Mouse (Mus musculus) MN1 (cell line): Measurements from ENCODE around the gene Dot1l.

ENCODE experiments used
- DNase-seq: peaks from one replicate; pipeline ENCODE4 v3.0.0-alpha.2; 2016; ENCODE audit warnings: low spot score

The Dot1l gene

DNA sequence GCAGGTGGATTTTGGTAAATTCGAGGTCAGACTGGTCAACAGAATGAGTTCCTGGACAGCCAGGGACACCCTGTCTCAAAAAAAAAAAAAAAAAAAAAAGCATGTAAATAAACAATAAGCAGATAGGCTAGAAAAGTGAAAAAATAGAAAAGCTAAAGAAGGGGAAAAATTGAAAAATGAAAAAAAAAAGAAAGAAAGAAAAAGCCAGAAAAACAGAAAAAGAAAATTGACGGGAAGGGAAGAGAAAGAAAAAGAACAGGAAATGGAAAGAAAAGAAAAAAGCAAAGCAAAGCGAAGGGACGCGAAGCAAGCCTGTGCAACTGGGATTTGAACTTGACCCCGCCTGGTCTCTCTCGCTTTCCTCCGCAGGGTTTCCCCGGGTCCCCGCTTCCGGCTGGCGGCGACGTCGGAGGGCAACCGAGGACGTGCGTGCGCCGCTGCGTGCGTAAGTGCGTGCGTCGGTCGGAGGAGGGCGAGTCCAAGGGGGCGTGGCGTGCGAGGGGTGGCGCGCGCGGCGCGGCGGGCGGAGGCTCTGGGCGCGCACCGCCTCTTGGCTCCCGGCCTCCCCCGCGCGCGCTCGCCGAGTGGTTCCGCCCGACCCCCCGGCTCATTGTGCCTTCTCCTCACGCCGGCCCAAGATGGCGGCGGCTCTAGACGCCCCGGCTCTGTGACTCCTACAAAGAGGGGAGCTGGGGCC, at the start of gene Dot1l:
Gene Dot1l (plus strand): TSS at position 613 of the 697 bp plus-strand sequence.
- DNase-seq, result peak; percentile 98

DNA sequence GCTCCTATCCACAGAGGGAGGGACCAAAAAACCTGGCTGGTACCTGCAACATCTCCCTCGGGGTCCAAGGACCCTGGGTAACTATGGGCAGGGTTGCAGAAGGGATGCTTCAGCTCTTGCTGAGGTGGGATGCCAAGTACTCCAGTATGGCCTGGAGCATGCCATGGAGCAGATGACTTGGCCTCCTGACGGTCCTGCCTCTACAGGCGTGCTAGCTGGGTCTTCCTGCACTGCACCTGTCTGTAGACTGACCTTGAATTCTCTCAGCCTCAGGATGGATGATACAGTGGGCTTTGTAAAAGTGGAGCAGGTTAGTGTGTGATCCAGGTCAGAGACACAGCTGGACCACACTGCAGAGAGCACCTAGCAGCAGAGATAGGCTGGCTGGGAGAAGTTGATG, 49.5 kb upstream of the Dot1l start:
- DNase-seq, result no peak

DNA sequence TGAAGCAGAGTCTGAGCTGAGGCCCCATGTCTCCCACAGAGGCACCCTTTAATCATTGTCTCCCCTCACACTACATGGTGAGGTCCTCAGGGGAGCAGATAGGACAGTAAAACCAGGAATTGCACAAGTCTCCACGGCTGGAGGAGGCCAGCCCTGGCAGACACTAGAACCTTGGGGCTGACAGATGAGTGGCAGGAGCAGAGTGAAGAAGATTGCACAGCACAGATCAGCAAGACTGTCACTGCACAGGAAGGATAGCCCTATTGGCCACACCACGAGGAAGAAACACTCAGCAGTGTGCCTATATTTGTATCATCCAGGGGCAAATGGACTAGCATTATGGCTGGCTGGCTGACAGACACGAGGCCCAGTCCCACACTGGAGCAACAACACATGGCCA, 44.2 kb upstream of the Dot1l start:
- no peak for DNase-seq

DNA sequence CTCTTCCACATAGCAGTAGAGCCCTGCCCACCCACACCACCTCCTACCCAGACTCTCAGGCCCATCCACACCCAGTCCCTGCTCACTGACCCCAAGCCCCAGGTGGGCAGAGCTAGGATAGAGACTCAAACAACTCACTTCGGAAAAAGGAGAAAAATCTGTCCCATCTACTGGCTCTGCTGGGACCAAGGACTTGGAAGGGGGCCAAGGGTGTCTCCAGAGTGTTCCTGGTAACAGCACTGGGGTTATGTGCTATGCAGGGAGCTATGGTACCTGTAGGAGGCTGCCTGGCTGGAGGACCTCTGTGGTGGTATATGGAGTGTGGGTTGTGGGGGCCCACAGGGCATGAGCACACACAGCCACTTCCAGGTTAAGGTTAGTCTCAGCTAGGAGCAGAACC, 37.7 kb upstream of the Dot1l start:
- peak; percentile 44 for DNase-seq

DNA sequence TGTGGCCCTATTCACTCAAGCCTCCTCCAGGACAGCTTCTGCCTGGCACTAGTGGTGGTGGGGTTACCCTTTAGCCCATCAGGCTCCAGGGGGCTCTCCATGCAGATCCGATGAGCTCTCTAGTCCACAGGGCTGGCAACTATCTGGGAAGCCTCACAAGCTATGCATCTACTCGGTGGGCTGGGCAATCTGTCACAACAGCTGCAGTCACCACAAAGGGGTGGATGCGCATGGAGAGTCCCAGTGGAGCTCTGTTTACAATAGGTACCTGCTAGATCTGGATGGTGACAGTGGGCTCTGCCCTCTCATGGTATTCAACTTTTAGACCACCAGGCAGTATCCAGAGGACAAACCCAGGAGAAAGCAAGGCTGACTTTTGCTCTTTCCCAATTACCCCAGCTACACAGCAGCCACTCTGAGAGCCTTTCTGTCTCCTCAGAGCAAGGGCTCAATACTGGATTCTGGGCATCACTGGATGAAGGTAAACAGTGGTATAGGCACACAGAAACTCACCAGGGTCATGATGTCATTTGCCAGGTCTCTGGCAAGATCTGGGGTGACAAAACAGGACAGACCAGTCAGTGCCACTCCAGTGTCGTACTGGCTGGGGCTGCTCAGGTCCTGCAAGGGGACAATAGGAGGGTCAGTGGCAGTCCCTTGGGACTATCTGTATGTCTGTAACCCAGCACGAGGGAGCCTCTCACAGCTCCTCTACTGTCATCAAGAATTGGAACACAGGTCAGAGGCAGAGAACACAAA, 27.5 kb upstream of the Dot1l start:
- no peak for DNase-seq

DNA sequence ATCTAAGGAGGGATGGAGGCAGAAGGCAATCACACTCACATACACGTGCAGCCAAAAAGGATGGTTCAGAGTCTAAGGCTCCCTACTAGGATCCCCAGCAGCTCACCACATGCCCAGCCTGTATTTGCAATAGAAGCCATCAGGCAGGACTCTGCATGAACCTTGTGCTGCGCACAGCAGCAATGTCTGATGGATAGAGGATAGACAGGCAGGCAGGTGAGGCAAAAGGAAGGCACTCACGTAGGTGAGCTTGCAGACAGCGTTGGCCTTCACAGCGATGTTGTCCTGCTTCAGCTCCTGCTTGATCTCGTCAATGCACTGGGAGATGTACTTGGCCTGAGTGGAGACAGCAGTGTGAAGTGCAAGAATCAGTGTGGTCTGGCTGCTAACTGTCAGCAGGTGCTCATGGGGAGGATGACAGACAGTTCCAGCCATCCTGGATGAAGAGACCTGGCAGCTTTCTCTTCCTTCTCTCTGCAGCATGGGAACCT, 22.4 kb upstream of the Dot1l start:
- DNase-seq, result no peak

DNA sequence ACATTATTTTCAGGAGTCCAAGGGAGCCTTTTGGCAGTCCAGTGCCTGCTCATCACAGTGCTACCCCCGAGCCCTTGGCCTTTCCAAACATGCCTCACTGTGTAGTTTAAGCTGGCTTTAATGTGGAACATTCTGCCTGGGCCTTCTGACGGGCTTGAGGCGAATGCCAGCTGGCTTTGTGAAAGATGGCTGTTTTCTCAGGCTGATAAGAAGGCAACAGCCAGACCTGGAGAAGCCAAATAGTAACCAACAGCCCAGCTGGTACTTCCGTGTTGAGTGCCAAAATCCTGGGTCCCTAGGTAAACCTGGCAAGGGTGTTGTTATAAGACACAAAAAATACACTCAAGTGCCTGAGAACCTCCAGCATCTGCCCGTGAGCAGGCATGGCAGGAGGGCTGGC, 18.3 kb upstream of the Dot1l start:
- peak; percentile 63 for DNase-seq

DNA sequence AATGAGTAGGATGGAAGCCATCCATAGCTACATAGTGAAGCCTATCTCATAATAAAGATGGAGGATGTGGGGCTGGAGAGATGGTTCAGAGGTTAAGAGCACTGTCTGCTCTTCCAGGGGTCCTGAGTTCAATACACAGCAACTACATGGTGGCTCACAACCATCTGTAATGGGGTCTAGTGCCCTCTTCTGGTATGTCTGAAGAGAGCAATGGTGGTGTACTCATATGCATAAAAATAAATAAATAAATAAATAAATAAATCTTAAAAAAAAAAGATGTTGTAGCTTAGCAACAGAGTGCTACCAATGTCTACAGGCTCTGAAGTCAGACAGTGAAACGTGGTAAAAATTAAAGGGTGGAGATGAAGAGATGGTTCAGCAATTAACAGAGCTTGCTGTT, 16.3 kb upstream of the Dot1l start:
- DNase-seq, result no peak

DNA sequence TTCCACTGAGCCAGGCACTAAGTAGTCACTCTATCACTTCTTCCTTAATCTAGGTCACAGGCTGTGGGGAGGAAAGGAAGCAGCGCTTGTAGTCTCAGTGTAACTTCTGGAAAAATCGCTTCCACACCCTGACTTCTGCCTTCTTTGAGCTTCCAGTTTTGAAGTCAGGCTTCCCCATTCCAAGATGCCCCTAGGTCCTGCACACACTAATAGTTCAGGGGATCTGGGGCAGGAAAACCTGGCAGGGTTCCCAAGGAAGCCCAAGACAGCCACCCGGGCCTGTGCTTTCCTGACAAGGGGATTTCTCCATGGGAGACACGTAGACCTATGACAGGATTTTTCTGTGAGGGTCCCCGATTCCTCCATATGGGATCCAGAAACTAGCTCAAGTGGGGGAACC, 13.9 kb upstream of the Dot1l start:
- peak; percentile 38 for DNase-seq

DNA sequence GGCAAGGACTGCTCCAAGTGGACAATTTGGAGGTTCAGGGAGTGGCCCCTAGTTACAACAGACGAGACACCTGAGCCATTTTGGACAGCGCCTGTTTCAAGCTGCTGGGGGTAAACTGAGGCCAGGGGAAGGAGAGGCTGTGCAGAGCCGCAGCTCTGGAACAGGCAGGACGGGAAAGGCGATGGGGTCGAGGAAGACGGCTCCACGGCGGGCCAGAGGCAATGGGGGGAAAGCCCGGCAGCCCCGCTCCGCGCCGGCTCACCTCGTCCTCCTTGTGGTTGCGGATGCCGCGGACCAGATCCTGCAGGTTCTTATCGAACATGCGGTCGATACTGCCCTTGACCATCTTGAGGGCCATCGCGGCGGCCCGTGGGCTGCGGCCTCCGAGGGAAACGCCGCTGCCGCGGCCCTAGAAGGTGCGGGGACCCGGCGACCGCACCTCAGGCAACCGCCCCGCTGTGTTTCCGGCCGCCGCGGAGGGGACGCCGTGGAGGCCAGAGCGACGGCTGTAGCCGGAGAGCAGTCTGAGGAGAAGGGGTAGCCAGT, 13.3 kb upstream of the Dot1l start:
- DNase-seq, result no peak

DNA sequence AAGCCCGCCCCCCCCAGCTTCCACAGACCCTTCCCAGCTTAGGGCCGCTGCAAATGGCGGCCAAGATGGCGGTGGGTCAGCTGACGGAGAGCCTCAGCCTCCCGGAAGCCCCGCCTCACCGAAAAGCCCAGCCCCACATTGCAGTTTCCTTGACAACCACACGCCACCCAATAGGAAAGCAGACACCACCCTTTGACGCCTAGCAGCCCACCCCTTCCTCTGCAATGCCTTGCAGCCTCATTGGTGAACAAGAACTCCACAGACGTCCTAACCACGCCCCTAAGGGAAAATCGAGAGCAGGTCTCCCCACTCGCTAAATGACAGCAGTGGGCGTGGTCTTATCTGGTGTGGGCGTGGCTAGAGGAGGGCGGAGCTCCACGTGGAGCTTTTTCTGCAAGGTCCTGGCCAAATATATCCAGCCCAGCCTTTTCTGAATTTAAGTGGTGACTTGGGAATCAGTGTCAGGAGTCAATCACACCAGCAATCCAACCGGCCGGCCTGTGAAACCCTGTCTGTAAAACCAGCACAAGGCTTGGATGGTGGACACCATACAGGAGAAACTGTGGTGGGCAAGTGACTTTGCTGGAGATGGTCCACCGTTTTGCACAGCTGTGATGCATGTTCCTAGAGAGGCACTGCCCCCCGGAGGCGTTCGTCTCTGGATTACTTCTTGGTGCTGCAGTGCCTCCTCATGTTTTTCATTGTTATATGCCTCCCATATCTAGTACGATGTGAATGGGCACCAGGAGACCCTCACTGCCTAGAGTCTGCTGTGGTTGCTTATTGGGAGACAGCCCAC, 12.6 kb upstream of the Dot1l start, which contains the start of gene Ap3d1:
Gene Ap3d1 (minus strand): TSS at position 85 of the 799 bp plus-strand sequence.
- DNase-seq, result peak; percentile 99

DNA sequence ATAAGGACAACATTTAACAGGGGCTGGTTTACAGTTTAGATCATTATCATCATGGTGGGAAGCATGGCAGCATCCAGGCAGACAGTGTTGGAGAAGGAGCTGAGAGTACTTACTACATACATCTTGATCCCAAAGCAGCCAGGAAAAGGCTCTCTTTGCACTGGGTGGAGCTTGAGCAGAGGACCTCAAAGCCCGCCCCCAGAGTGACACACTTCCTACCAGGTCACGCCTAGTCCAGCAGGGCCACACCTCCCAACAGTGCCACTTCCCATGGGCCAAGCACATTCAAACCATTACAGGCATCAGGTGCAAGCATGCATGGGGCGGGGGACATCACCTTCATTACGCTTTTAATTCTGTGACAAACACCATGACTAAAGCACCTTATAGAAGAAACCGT, 10.7 kb upstream of the Dot1l start:
- peak; percentile 75 for DNase-seq

DNA sequence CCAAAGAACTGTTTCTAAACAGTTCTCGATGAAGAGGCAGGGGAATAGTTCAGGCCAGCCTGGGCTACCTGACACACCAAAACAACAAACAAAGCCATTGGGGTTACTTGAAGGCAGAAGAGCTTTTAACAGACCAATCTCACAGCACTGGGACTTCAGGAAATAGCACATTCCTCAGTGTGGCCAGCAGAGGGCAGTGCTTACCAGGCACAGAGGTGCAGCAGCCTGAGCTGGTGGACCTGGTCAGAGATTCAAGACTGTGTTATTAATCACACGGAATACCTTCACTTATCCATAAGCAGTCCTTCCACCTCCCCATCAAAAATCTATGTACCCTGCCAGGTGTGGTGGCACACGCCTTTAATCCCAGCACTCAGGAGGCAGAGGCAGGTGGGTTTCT, 7.6 kb upstream of the Dot1l start:
- DNase-seq, result peak; percentile 78

DNA sequence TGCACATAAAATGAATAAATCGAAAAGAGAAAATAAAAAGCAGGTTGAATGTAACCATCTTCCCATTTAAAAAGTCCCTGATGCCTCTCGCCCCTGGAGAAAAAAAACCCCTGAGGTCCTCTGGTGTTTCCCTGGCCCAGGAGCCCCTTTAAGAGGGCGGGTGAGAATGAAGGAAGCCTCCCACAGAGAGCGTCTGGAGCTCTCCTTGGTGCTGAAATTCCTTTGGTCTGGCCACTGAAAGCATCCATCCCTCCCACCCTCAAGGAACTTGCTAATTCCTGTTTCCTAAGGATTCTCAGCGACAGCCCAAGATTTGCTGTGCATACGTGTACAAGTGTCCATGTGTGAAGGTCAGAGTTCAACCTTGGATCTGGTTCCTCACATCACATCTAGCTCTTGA, 6.4 kb upstream of the Dot1l start:
- no peak for DNase-seq

DNA sequence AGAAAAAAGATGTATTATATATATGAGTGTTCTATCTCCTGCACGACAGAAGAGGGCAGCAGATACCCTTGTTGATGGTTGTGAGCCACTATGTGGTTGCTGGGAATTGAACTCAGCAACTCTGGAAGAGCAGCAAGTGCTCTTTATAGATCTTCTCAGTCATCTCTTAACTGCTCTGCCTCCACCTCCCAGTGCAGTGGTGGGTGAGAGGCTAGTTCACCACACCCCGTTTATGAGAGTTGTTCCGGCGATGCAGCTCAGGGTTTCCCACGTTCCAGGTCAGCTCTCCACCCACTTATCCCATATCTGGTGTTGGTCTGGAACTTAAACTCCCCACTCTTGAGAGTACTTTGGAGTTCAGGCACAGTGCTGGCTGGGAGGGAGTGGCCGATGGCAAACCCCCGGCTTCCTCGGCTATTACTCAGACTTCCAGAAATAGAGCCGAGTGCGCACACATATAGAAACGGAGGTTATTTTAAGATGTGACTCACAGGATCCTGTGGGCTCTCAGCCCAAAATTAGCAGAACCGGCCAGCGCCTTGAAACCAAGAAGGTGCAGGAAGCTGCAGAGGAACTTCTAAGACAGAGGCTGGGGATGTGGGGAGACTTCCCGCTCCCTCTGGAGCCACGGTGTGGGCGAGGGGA, 3.7 kb upstream of the Dot1l start:
- peak; percentile 79 for DNase-seq

DNA sequence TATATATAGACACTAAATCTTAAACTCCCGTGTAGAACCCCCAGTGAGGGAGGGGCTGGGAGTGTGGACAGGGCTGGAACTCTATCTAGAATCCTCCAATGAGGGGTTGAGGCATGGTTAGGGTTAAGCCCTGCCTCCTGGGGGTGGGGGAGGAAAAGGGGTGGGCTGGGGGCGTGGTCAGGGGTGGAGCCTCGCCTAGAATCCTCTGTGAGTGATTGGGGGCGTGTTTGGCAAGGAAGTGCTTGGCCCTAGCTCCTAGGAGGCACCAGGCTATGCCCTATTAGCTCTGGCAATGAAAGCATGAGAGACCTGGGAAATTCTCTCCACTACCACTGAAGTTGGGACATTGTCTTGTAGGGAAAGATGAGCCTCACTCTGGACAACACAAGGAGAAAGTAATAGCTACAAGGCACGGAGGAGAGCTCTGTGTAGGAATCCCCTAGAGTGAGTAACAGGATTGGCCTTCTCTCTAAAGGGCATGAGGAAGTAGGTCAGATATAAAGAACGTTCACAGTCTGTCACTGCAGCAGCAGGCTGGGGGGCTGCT, 2.9 kb upstream of the Dot1l start:
- peak; percentile 81 for DNase-seq

DNA sequence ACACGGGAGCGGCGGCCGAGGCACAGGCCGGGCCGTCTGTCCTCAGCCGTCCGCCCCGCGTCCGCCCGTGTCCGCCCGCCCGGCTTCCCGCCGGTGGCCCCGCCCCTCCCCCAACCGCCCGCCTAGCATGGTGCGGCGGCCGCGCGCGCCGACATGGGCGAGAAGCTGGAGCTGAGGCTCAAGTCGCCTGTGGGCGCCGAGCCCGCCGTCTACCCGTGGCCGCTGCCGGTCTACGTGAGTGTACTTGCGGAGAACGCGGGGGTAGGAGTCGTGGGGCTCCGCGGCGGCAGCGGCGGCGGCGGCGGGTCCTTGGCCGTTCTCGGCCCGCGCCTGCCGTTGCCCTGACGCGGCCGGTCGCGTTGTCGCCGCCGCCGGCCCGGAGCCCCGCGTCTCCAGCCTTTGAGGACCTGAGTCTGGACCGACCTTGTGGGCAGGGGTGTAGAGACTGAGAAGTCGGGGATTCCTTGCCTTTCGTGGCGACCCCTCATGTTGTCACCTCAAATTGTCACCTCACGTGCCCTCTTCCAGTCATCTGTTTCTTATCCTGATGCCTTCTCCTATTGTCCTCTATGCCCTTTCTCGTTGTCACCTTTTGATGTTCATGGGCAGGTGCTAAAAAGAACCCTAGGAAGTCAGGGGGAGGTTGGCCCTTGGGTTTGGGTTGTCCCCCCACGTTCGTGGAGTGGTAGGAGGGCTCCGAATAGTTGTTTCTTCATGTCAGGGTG, 447 bp downstream of the Dot1l start:
- no peak for DNase-seq

DNA sequence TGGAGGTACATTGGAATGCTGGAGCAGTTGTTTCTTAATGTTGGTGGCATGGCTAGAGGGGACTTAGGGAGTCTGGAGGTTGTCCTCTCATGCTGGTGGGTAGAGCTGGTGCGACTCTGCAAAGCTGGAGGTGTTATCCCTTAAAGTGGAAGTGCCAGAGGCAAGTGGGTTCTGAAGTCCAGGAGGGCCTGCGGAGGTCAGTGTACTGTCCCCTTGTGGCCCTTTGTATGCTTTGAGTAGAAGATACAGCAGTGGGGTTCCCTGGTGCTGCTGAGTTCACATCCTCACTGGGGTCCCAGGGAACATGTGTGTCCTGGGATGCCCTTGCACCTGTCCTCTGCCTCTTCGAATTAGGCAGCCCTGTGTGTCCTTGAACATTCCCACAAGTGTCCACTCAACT, 1.1 kb downstream of the Dot1l start:
- no peak for DNase-seq

DNA sequence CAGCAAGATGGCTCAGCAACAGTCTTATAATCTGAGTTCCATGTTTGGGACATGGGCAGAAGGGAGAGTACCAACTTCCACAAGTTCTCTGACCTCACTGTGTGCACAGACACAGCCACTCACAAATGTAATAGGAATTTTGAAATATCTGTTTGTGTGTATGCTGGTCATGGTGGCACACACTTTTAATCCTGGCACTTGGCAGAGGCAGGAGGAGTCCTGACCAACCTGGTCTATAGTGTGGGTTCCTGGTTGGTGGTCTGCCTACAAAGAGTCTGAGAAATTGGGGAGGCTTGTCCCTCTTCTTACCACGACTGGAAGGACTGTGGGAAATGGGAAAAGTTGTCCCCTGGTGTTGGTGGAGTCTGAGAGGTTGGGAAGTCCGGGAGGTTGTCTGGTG, 1.5 kb downstream of the Dot1l start:
- no peak for DNase-seq

DNA sequence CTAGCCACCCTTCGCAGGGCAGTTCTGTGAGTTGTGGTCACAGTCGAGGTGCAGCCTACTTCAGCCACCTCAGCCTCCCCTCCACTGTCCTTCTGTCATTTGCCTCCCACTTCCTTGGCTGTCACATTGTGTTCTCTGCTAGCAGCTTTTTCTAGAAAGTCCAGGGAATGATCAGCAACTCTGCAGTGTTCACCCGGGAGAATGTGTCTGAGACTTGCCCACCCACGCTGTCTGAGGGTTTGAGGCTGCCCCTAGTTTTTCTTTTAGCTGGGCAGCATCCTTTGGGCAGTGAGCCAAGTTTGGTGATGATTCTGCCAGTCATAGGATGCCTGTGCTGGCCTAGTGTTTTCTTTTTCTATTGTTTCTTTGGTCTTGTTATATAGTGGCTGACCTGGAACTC, 2.0 kb downstream of the Dot1l start:
- peak; percentile 45 for DNase-seq

DNA sequence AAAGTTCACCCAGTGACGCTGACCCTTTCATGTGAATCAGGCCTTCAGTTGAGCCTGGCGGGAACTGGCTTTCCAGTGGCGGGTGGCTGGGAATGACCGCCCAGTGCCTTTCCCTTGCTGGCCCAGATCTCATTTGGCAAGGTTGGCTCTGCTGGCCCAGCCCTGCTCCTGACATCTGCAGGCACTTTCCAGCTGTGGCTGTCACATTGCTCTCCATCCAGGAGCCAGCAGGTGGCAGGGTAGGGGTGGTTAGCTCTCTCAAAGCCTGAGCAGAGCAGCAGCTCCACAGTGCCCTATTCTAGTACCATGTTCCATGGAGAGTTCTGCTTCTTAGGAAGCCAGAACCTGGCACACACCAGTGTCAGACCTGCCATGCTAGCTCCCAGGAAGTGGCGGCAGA, 2.7 kb downstream of the Dot1l start:
- DNase-seq, result peak; percentile 92
